ENCODE assay signal across 28 mouse cellular contexts in the genomic region with DNA sequence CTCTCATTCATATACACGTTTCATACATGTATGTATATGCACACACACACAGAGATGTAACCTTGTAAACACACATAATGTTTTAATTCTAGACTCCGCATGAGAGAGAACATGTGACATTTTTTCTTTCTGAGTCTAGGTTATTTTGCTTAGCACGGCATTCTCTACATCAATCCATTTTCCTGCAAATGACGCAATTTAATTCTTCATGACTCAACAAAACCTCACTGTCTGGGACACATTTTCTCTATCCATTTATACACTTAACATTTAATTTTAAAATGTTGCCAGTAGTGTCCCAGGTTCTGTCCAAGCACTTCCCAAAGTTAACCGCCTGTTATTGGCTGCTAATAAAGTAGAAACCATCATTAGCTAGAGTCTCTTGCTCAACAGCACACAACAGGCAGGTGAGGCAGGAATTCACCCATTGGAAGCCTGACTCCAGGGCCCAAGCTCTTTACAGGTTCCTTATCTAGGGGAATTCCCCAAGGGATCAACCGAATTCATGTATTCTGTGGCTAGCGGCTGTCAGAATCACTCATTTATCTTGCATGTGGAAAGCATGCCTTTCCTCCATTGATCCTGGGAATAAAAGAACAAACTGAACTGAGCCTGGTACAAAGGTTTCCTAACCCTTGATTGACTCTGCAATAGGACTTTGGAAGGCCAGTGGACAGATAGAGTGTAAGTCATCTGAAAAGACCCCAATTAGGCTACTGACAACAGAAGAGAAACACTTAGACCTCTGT. TPM values are rescaled to one million over a fixed set of nuclear protein-coding genes. Genes with fewer than 3 reads are reported as not detected.
A peak's percentile ranks its signal among the peaks of the same experiment; 100 is the strongest.
DNase-seq lines count a peak whose midpoint lies in the region; ATAC-seq and TF ChIP-seq lines count a peak whose summit lies in the region.
"Had no signal": no experiment of that assay in that cellular context is flagged by ENCODE, and none has a peak within 500 bp of the region (broad histone marks: within the 10 kb centered on the region; RNA-seq: fewer than 3 reads in every experiment).

No protein-coding gene starts in this region.

- TF ChIP-seq CTCF in embryonic fibroblast, embryonic 13.5 days (IDR thresholded peaks at IDR 0.05; ENCODE audit: borderline replicate concordance, insufficient read depth, low read length) = no peak
- TF ChIP-seq CTCF in liver, embryonic 14.5 days (IDR thresholded peaks at IDR 0.05; ENCODE audit: low read depth) = no peak

- peak overlapping the region; percentile 77 for H3K27ac ChIP-seq in embryonic fibroblast, embryonic 13.5 days (ENCODE audit: insufficient read depth, low read length)
- peak overlapping the region; percentile 54 for H3K27ac ChIP-seq in liver, embryonic 14.5 days
- H3K27ac ChIP-seq: forebrain, embryonic 12.5 days; heart, embryonic 13.5 days; hindbrain, postnatal 0 days; kidney, embryonic 15.5 days; left cerebral cortex, adult 2 months; limb, embryonic 12.5 days; midbrain, embryonic 10.5 days; midbrain, embryonic 15.5 days; neural tube, embryonic 13.5 days had no signal

- intact Hi-C loops in heart, postnatal 36 days (cut with DNase I) = loop anchor here (10.0 kb wide), 1 partner anchor 558 kb away; the partner anchor contains the start of gene Tmed3

- DNase-seq in thymus, postnatal 4 days = peak; percentile 2
- no peak for DNase-seq in thymus, postnatal 36 days
- peak in 1 of 3 experiments; percentile 44 for DNase-seq in liver, embryonic 14.5 days (ENCODE audit: low read depth in 3 of 3, low spot score in 3 of 3)
- no peak for DNase-seq in cerebellum, postnatal 10 days
- DNase-seq in cerebellum, adult 9-11 months = no peak
- DNase-seq in heart, postnatal 36 days = no peak
- DNase-seq: adrenal gland, postnatal 14 days; cerebellum, adult 11-12 months; cerebellum, postnatal 14 days; forebrain, postnatal 0 days; heart, postnatal 10 days; kidney, adult 11 months; kidney, postnatal 25 days; lung, adult 2 months; lung, postnatal 10 days had no signal

- H3K4me1 ChIP-seq in embryonic fibroblast, embryonic 13.5 days (ENCODE audit: control insufficient read depth, insufficient read depth, low read length) = peaks cover 6% of the 10 kb centered on the region
- peaks cover 66 to 71% of the 10 kb centered on the region in 2 experiments for H3K4me1 ChIP-seq in liver, embryonic 14.5 days (replicated peaks; ENCODE audit: control insufficient read depth in 2 of 2, insufficient read depth in 2 of 2, low read length in 1 of 2)
- H3K4me1 ChIP-seq: forebrain, embryonic 12.5 days; midbrain, embryonic 15.5 days had no signal

- no peak overlapping the region for H3K4me3 ChIP-seq in embryonic fibroblast, embryonic 13.5 days (ENCODE audit: insufficient read depth, low read length)
- H3K4me3 ChIP-seq in liver, embryonic 14.5 days (ENCODE audit: insufficient read depth in 1 of 2, low read depth in 2 of 2, low read length in 2 of 2) = no peak overlapping the region
- H3K4me3 ChIP-seq: forebrain, embryonic 12.5 days; heart, embryonic 13.5 days; kidney, embryonic 15.5 days; left cerebral cortex, adult 2 months; limb, embryonic 12.5 days; midbrain, embryonic 10.5 days; midbrain, embryonic 15.5 days; myocyte; neural tube, embryonic 13.5 days had no signal

- WGBS in liver, embryonic 14.5 days (ENCODE audit: insufficient replicate concordance) = 63% methylated on average over 7 of the region's 7 CpGs

- no peak for TF ChIP-seq POLR2A in embryonic fibroblast, embryonic 13.5 days (IDR thresholded peaks at IDR 0.05; ENCODE audit: low read depth, low read length)

- H3K9ac ChIP-seq in liver, embryonic 14.5 days (replicated peaks) = no peak overlapping the region
- H3K9ac ChIP-seq: forebrain, embryonic 12.5 days; forebrain, postnatal 0 days; heart, embryonic 13.5 days; kidney, embryonic 15.5 days; limb, embryonic 12.5 days; midbrain, embryonic 15.5 days; neural tube, embryonic 13.5 days had no signal

- peaks cover 9% of the 10 kb centered on the region for H3K36me3 ChIP-seq in liver, embryonic 14.5 days (replicated peaks; ENCODE audit: control insufficient read depth, insufficient read depth, low read depth)
- H3K36me3 ChIP-seq: forebrain, embryonic 12.5 days; limb, embryonic 12.5 days; midbrain, embryonic 15.5 days; neural tube, embryonic 13.5 days had no signal

- H3K27me3 ChIP-seq in liver, embryonic 14.5 days (ENCODE audit: control insufficient read depth, insufficient read depth, low read length) = no peaks in the 10 kb centered on the region
- H3K27me3 ChIP-seq: CH12.LX; forebrain, embryonic 12.5 days; heart, embryonic 13.5 days; kidney, embryonic 15.5 days; limb, embryonic 12.5 days; midbrain, embryonic 15.5 days; neural tube, embryonic 13.5 days; Patski had no signal

- H3K9me3 ChIP-seq in liver, embryonic 14.5 days (ENCODE audit: control insufficient read depth, low read length) = no peaks in the 10 kb centered on the region
- H3K9me3 ChIP-seq: forebrain, embryonic 12.5 days; heart, embryonic 13.5 days; kidney, embryonic 15.5 days; limb, embryonic 12.5 days; midbrain, embryonic 10.5 days; midbrain, embryonic 15.5 days; neural tube, embryonic 13.5 days had no signal

- H3K4me2 ChIP-seq in liver, embryonic 14.5 days (ENCODE audit: low read depth) = peak overlapping the region; percentile 66
- H3K4me2 ChIP-seq: forebrain, embryonic 12.5 days; heart, embryonic 13.5 days; kidney, embryonic 15.5 days; limb, embryonic 12.5 days; midbrain, embryonic 15.5 days; neural tube, embryonic 13.5 days had no signal

- no peak for TF ChIP-seq EP300 in liver, embryonic 14.5 days (IDR thresholded peaks at IDR 0.05; ENCODE audit: low read depth)

- no peak for ATAC-seq in liver, embryonic 14.5 days (ENCODE audit: insufficient read depth)
- ATAC-seq: forebrain, postnatal 0 days; hindbrain, postnatal 0 days; midbrain, embryonic 15.5 days; Patski had no signal

RNA-seq across cellular contexts. Expression of gene Tbc1d2b, which starts 7.8 kb away (rescaled TPM):
- 42.4 and 45.5 TPM in 2 replicates for polyA plus RNA-seq in embryonic fibroblast, embryonic 13.5 days (2011; ENCODE audit: insufficient read length, low read depth, missing spikeins)
- 9.8 and 10.1 TPM in 2 replicates for polyA plus RNA-seq in liver, embryonic 14.5 days (2012; rRNA removed)
- polyA plus RNA-seq in liver, embryonic 14.5 days (2014; fragmentation: Nextera tagmentation; extraction: Ambion mirVana) = 6.5 and 9.5 TPM in 2 replicates
- 10 to 100 TPM; 11.2 to 11.8 TPM for total RNA-seq in heart, postnatal 36 days (2021)
